Mouse (Mus musculus) T-helper 2 cell (primary cell): ENCODE measurements at regions not wholly inside any gene's neighbourhood (a gene's known extent, or its start where the extent isn't known, plus 50 kb on each side); places are given as distances from the start of the nearest gene placed in this dataset.

ENCODE experiments used
- in situ Hi-C: fragments of 300-600 bp; cut with MboI, MseI; formaldehyde crosslinking; loops from one replicate; pipeline ENCODE4 v1.15.1; 2025; ENCODE audit warnings: high pct_unique_total_duplicates

GRCm38 (mm10) chr14:85965139-85965538 is 1175.9 kb downstream of the Diaph3 start:
- in situ Hi-C loops = no loop called here

GRCm38 (mm10) chr14:85945707-85946313 is 1195.2 kb downstream of the Diaph3 start:
- in situ Hi-C loops = no loop called here

GRCm38 (mm10) chr14:85942792-85943191 is 1198.2 kb downstream of the Diaph3 start:
- in situ Hi-C loops = no loop called here

DNA sequence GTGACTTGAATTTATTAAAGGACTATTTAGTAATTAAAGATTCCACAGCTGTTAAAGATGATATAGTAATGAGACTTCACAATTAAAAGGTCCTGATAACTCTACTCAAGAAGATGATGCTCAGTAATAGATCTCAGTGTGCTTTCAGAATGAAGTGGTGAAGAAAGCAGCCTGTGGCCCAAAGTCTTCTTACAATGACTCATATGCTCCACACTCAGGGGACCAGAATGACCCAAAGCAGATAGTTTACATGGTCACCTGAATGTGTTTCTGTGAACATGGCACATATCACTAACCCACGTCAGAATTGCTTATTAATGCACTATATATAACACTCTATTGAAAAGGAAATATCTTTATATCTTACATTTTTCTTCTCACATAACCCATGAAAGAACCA is 1200.5 kb downstream of the Diaph3 start:
- in situ Hi-C loops = no loop called here

DNA sequence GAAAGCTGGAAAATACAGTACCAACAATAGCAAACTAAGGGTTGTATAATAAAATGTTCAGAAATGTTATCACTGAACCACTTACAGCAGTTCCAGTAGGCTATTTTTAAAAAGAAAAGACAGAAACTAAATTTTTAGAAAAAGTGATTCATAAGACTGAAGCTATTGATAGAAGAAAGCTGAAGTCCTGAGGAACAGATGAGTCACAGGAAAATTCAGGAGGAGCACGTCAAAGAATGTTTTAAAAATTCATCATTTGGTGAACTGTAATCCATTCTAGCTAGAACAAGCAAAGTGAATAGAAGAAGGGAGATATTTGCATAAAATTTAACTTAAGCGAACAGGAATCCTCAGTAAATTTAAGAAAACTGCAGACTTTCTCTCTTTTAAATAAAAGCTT is 1205.9 kb downstream of the Diaph3 start:
- in situ Hi-C loops = no loop called here

- in situ Hi-C loops = no loop called here
These were observed 1210.6 kb downstream of the Diaph3 start for GRCm38 (mm10) chr14:85930387-85930786.

DNA sequence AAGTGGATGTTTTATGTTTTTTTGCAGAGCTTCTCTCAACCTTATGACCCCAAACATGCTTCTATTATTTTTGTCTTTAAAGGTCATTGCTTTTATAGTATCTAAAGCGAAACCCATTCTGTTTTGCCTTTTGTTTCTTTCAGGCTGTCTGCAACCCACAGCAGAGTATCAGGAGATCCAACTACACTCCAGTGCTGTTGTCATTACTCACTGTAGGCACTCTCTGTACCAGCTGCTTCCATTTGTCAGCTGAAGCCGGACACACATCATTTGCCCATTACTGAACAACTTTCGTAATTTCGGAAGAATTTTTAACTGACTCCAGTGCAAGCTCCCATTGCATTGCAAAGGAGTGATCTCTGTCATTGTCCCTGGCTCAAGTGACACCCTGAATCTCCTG is 1222.1 kb downstream of the Diaph3 start:
- in situ Hi-C loops = loop anchor here (10.0 kb wide), 1 partner anchor 1294 kb away; no protein-coding TSS in a partner anchor

- in situ Hi-C loops = loop anchor here (10.0 kb wide), 1 partner anchor 1291 kb away; no protein-coding TSS in a partner anchor
These were observed 1225.3 kb downstream of the Diaph3 start for GRCm38 (mm10) chr14:85915761-85916160.

DNA sequence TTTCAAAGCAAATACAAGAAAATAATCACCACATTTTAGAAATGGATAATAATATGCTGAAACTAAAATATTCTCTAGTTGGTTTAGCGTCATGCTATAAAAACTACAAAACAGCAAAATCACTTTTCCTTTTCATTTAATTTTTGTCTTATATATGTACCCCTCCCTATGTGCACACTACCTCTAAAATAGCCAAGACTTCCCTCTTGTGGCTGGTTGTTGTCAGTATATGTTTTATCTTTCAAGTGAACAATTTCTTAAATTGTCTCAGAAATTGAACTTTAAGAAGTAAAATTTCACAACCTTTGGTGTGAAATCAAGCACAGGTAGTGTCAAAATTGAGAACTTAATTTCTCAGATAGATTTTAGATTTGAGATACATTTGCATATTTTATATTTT is 1243.1 kb downstream of the Diaph3 start:
- in situ Hi-C loops = no loop called here

GRCm38 (mm10) chr14:85861371-85861951 is 1279.6 kb downstream of the Diaph3 start:
- in situ Hi-C loops = no loop called here

- in situ Hi-C loops = loop anchor here (25.0 kb wide), 1 partner anchor 638 kb away; no protein-coding TSS in a partner anchor
These were observed 1291.5 kb downstream of the Diaph3 start for GRCm38 (mm10) chr14:85849490-85849889.

- in situ Hi-C loops = loop anchor here (25.0 kb wide), 1 partner anchor 652 kb away; no protein-coding TSS in a partner anchor
These were observed 1305.5 kb downstream of the Diaph3 start for GRCm38 (mm10) chr14:85835494-85835893.

DNA sequence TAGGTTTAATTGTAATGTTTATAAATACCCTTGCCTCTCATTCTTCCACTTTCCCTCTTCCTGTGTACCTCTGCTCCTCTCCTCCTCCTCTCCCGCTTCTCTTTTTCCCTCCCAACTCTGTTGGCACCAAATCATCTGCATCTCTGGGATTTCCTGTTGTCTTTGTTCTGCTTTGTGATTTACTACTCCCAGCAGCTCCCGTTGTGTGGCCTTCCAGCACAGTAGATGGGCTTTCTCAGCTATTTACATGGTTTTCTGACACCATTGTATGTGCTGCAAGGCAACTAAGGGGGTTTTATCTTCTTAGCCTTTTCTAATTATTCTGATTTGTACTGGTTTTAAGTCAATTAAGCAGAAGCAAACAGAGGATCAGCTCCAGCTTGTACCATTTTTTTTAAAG is 1326.1 kb downstream of the Diaph3 start:
- in situ Hi-C loops = no loop called here

DNA sequence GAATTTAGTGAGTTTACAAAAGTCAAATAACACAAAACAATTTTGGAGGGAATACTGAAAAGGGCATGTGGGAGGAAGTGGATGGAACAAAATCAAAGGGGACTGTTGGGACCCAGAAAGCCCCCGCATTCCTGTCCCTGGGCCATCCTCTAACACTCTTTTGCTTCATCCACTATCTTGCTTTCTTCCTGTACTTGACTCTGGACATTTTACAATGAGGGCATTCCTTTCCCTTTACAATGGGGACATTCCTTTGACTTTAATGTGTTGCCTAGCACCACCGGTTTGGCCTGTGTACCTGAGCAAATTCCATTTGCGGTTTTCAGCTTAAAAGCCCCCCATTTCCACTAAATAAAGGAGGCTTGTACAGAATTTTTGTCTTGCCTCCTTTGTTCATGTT is 1341.0 kb downstream of the Pcdh17 start:
- in situ Hi-C loops = no loop called here

- in situ Hi-C loops = no loop called here
These were observed 1327.3 kb downstream of the Pcdh17 start for GRCm38 (mm10) chr14:85770636-85771035.

- in situ Hi-C loops = no loop called here
These were observed 1324.9 kb downstream of the Pcdh17 start for GRCm38 (mm10) chr14:85768301-85768700.

DNA sequence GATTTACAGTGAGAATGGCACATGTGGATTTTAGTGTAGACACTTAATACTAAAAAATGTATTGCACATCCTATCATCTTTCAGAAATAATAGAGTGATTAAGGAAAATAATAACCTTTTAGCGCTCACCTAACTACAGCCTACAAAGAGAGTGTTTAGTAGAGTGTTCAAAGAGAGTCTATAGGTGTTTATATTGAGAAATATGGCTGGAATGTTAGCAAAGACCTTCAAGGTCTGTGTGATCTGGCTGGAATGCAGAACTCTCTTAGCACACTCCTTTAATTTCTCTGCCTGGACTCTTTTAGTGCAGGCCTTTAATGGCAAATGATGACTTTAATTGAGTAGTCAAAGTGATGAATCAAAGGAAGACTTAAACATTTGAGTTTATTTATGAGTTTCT is 1314.0 kb downstream of the Pcdh17 start:
- in situ Hi-C loops = no loop called here

DNA sequence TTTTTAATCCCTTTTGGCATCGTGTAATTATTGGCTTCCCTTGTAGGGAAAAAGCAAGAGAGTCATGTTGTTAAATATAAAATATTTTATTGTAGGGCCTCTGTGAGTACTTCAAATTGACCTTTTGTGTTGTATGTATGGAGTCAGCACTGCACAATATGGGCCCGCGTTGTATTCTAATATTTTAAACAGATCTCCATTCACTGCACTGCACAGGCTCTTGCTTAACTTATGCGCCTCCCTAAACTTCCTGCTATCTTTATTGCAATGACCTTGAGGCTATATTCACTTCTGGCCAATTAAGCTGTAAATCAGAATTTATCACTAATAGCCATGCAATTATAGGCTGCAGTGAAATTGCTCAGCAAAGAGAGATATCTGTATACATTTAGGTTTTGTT is 1295.2 kb downstream of the Pcdh17 start:
- in situ Hi-C loops = no loop called here
